Mouse (Mus musculus) liver, postnatal 0 days (tissue): ENCODE measurements around the gene Snrnp25.

Experiments used
- CTCF ChIP-seq: sonication (generic); IDR thresholded peaks from 2 replicates; pipeline ENCODE4 v1.5.1; 2016; ENCODE audit warnings: antibody characterized with exemption, low read depth
- EP300 ChIP-seq: IDR thresholded peaks from 2 replicates; pipeline ENCODE4 v1.6.1; 2016; ENCODE audit warnings: antibody characterized with exemption, low read depth, mild to moderate bottlenecking

- TF ChIP-seq EP300, result no peak
- peak; percentile 90 for TF ChIP-seq CTCF
Observed at GRCm38 (mm10) chr11:32161922-32162804, 43.1 kb upstream of the Snrnp25 start.
